Mouse (Mus musculus): ENCODE results near the gene Olfr1012. TPM values are rescaled to one million over a fixed set of nuclear protein-coding genes. Genes with fewer than 3 reads are reported as not detected.
"Not testable (repeated sequence)": the region's sequence is repeated elsewhere in the genome, so short reads cannot be mapped to it uniquely, and the experiment has no call there.

Olfr1012 gene
- polyA plus RNA-seq, 1 experiment from 2014 or later, result not detected

GRCm38 (mm10) chr2:85715119-85715518, 47.4 kb downstream of the Olfr1012 start, which contains the start of gene Olfr1009:
Gene Olfr1009, plus strand, starts transcription at chr2:85715419.
- ATAC-seq (replicated peaks; ENCODE audit: low FRiP score) (no peak), DNase-seq (ENCODE audit: low spot score) (no peak)
- Histone ChIP-seq H3K27me3 (replicated peaks; ENCODE audit: control insufficient read depth, insufficient read depth, low read length) (no peaks in the 10 kb centered on the region), H3K36me3 (ENCODE audit: control insufficient read depth, insufficient read depth, low read length) (no peaks in the 10 kb centered on the region), H3K4me3 (ENCODE audit: low read depth, low read length) (no peak within 1 kb of the TSS), H3K27ac (ENCODE audit: low read depth, low read length) (no peak within 1 kb of the TSS), H3K4me1 (replicated peaks; ENCODE audit: control insufficient read depth, insufficient read depth, low read length) (no peaks in the 10 kb centered on the region), H3K9me3 (ENCODE audit: control insufficient read depth, low read length) (0 out of 2 replicates have a peak, but pooled peaks cover 2% of the 10 kb centered on the region), H3K9ac (ENCODE audit: low read depth, low read length) (no peak within 1 kb of the TSS), H3K4me2 (no peak within 1 kb of the TSS)
- WGBS, result 72% methylated on average over 1 of the region's 1 CpGs

- WGBS, result 20% methylated on average over 1 of the region's 1 CpGs
- Histone ChIP-seq H3K4me1 (replicated peaks; ENCODE audit: control insufficient read depth, insufficient read depth, low read length) (no peaks in the 10 kb centered on the region), H3K4me2 (no peak overlapping the region), H3K9me3 (ENCODE audit: control insufficient read depth, low read length) (no peaks in the 10 kb centered on the region), H3K36me3 (ENCODE audit: control insufficient read depth, insufficient read depth, low read length) (no peaks in the 10 kb centered on the region), H3K9ac (ENCODE audit: low read depth, low read length) (no peak overlapping the region), H3K27me3 (replicated peaks; ENCODE audit: control insufficient read depth, insufficient read depth, low read length) (no peaks in the 10 kb centered on the region), H3K4me3 (ENCODE audit: low read depth, low read length) (no peak overlapping the region), H3K27ac (ENCODE audit: low read depth, low read length) (no peak overlapping the region)
- no peak for DNase-seq (ENCODE audit: low spot score)
- ATAC-seq (replicated peaks; ENCODE audit: low FRiP score), result no peak
Measured at GRCm38 (mm10) chr2:85711159-85711558, 51.4 kb downstream of the Olfr1012 start.

GRCm38 (mm10) chr2:85710680-85711079, 51.9 kb downstream of the Olfr1012 start:
- H3K27me3 ChIP-seq (replicated peaks; ENCODE audit: control insufficient read depth, insufficient read depth, low read length); H3K4me2 ChIP-seq; H3K9ac ChIP-seq (ENCODE audit: low read depth, low read length); H3K9me3 ChIP-seq (ENCODE audit: control insufficient read depth, low read length); ATAC-seq (replicated peaks; ENCODE audit: low FRiP score); H3K36me3 ChIP-seq (ENCODE audit: control insufficient read depth, insufficient read depth, low read length); H3K27ac ChIP-seq (ENCODE audit: low read depth, low read length); DNase-seq (ENCODE audit: low spot score); H3K4me1 ChIP-seq (replicated peaks; ENCODE audit: control insufficient read depth, insufficient read depth, low read length); H3K4me3 ChIP-seq (ENCODE audit: low read depth, low read length): not testable (repeated sequence)
- WGBS, result 65% methylated on average over 2 of the region's 2 CpGs

Other genes with a start within 250 kb of the Olfr1012 start
- gene 4833423E24Rik, start 243.7 kb downstream of the Olfr1012 start, polyA plus RNA-seq (2014; fragmentation: Nextera tagmentation; extraction: Ambion mirVana), result not detected in 2 replicates
- not detected in 2 replicates for gene Olfr996, start 183.6 kb downstream of the Olfr1012 start, polyA plus RNA-seq (2014; fragmentation: Nextera tagmentation; extraction: Ambion mirVana)
- gene Olfr998, start 173.8 kb downstream of the Olfr1012 start, polyA plus RNA-seq (2014; fragmentation: Nextera tagmentation; extraction: Ambion mirVana), result not detected in 2 replicates
- gene Olfr1000, start 150.9 kb downstream of the Olfr1012 start, polyA plus RNA-seq (2014; fragmentation: Nextera tagmentation; extraction: Ambion mirVana), result not detected in 2 replicates
- gene Olfr1002, start 112.1 kb downstream of the Olfr1012 start, polyA plus RNA-seq (2014; fragmentation: Nextera tagmentation; extraction: Ambion mirVana), result not detected in 2 replicates
- gene Olfr154, start 98.3 kb downstream of the Olfr1012 start, polyA plus RNA-seq (2014; fragmentation: Nextera tagmentation; extraction: Ambion mirVana), result not detected in 2 replicates
- gene Olfr1006, start 84.0 kb downstream of the Olfr1012 start, polyA plus RNA-seq (2014; fragmentation: Nextera tagmentation; extraction: Ambion mirVana), result not detected in 2 replicates
- not detected in 2 replicates for gene Olfr1008, start 73.3 kb downstream of the Olfr1012 start, polyA plus RNA-seq (2014; fragmentation: Nextera tagmentation; extraction: Ambion mirVana)
- gene Olfr1009, start 47.3 kb downstream of the Olfr1012 start, polyA plus RNA-seq (2014; fragmentation: Nextera tagmentation; extraction: Ambion mirVana), result not detected in 2 replicates
- gene Olfr1013, start 4.3 kb upstream of the Olfr1012 start, polyA plus RNA-seq (2014; fragmentation: Nextera tagmentation; extraction: Ambion mirVana), result not detected in 2 replicates
- gene Olfr1014, start 9.9 kb upstream of the Olfr1012 start, polyA plus RNA-seq (2014; fragmentation: Nextera tagmentation; extraction: Ambion mirVana), result not detected in 2 replicates
- not detected in 2 replicates for gene Olfr1015, start 19.3 kb upstream of the Olfr1012 start, polyA plus RNA-seq (2014; fragmentation: Nextera tagmentation; extraction: Ambion mirVana)
- not detected in 2 replicates for gene Olfr1016, start 39.8 kb upstream of the Olfr1012 start, polyA plus RNA-seq (2014; fragmentation: Nextera tagmentation; extraction: Ambion mirVana)
- not detected in 2 replicates for gene Olfr1018, start 55.7 kb upstream of the Olfr1012 start, polyA plus RNA-seq (2014; fragmentation: Nextera tagmentation; extraction: Ambion mirVana)
- not detected in 2 replicates for gene Olfr1019, start 82.7 kb upstream of the Olfr1012 start, polyA plus RNA-seq (2014; fragmentation: Nextera tagmentation; extraction: Ambion mirVana)
- gene Olfr1020, start 84.3 kb upstream of the Olfr1012 start, polyA plus RNA-seq (2014; fragmentation: Nextera tagmentation; extraction: Ambion mirVana), result not detected in 2 replicates
- gene Olfr1022, start 105.8 kb upstream of the Olfr1012 start, polyA plus RNA-seq (2014; fragmentation: Nextera tagmentation; extraction: Ambion mirVana), result not detected in 2 replicates
- not detected in 2 replicates for gene Olfr1023, start 122.9 kb upstream of the Olfr1012 start, polyA plus RNA-seq (2014; fragmentation: Nextera tagmentation; extraction: Ambion mirVana)
- gene Olfr1024, start 142.3 kb upstream of the Olfr1012 start, polyA plus RNA-seq (2014; fragmentation: Nextera tagmentation; extraction: Ambion mirVana), result not detected in 2 replicates
- gene Olfr1025-ps1, start 152.4 kb upstream of the Olfr1012 start, polyA plus RNA-seq (2014; fragmentation: Nextera tagmentation; extraction: Ambion mirVana), result not detected in 2 replicates
- gene Olfr1026, start 158.8 kb upstream of the Olfr1012 start, polyA plus RNA-seq (2014; fragmentation: Nextera tagmentation; extraction: Ambion mirVana), result not detected in 2 replicates
- not detected in 2 replicates for gene Olfr1028, start 187.7 kb upstream of the Olfr1012 start, polyA plus RNA-seq (2014; fragmentation: Nextera tagmentation; extraction: Ambion mirVana)
- gene Olfr1029, start 211.1 kb upstream of the Olfr1012 start, polyA plus RNA-seq (2014; fragmentation: Nextera tagmentation; extraction: Ambion mirVana), result not detected in 2 replicates
- gene Olfr1030, start 216.5 kb upstream of the Olfr1012 start, polyA plus RNA-seq (2014; fragmentation: Nextera tagmentation; extraction: Ambion mirVana), result not detected in 2 replicates
- gene Olfr1031, start 227.5 kb upstream of the Olfr1012 start, polyA plus RNA-seq (2014; fragmentation: Nextera tagmentation; extraction: Ambion mirVana), result not detected in 2 replicates
- gene Olfr1032, start 242.8 kb upstream of the Olfr1012 start, polyA plus RNA-seq (2014; fragmentation: Nextera tagmentation; extraction: Ambion mirVana), result not detected in 2 replicates